Mouse (Mus musculus): Measurements from ENCODE around the gene Gm3373. TPM values are rescaled to one million over a fixed set of nuclear protein-coding genes. Genes with fewer than 3 reads are reported as not detected.
"Not testable (repeated sequence)": the region's sequence is repeated elsewhere in the genome, so short reads cannot be mapped to it uniquely, and the experiment has no call there.

Gm3373 gene
- 0.56 TPM in 1 of 2 replicates, not detected in the other for polyA plus RNA-seq (2015; fragmentation: Nextera tagmentation; extraction: Ambion mirVana)

- ATAC-seq (ENCODE audit: low FRiP score); H3K4me2 ChIP-seq; H3K9me3 ChIP-seq (replicated peaks); H3K4me3 ChIP-seq (replicated peaks); H3K36me3 ChIP-seq; H3K27me3 ChIP-seq (replicated peaks); H3K9ac ChIP-seq (replicated peaks); H3K4me1 ChIP-seq; H3K27ac ChIP-seq (replicated peaks): not testable (repeated sequence)
- WGBS, result no CpG with 5 or more reads among the region's 37 CpGs
Measured at GRCm38 (mm10) chr14:5741477-5741876, at the start of gene Gm3373. Gene Gm3373, minus strand, starts transcription at chr14:5741577.

DNA sequence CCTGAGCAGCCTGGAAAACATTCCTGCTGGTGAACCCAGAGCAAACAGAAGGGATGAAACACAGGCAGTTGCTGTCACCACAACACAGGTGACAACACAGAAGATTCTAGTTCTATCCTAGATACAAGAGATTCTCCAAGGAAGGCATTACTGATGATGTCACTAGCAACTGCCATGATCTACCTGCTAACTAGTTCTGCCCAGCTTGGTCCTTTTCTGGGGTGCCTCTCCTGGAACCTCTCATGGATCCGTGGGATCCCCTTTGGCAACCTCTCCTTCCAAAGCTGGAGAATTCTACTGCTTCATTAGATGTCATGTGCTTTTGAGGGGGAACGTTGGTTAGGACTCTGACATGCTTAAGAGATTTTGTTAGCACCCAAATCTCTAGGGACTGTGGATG, 54.0 kb downstream of the Gm3373 start, which contains the start of gene Gm9603:
Gene Gm9603, minus strand, starts transcription at position 101 of the 400 bp plus-strand sequence.
- ATAC-seq (ENCODE audit: low FRiP score); H3K4me1 ChIP-seq; H3K4me3 ChIP-seq (replicated peaks); H3K9me3 ChIP-seq (replicated peaks); H3K9ac ChIP-seq (replicated peaks); H3K4me2 ChIP-seq; H3K27ac ChIP-seq (replicated peaks); H3K36me3 ChIP-seq; H3K27me3 ChIP-seq (replicated peaks): not testable (repeated sequence)
- no CpG with 5 or more reads among the region's 2 CpGs for WGBS

Other genes starting within 250 kb of the Gm3373 start
- 12.8 and 16.2 TPM in 2 replicates for gene Gm3488, start 239.9 kb downstream of the Gm3373 start, polyA plus RNA-seq (2015; fragmentation: Nextera tagmentation; extraction: Ambion mirVana)
- 0.18 TPM in 1 of 2 replicates, not detected in the other for gene Gm3532, start 203.1 kb downstream of the Gm3373 start, polyA plus RNA-seq (2015; fragmentation: Nextera tagmentation; extraction: Ambion mirVana)
- not detected in 2 replicates for gene Gm8265, start 108.5 kb downstream of the Gm3373 start, polyA plus RNA-seq (2015; fragmentation: Nextera tagmentation; extraction: Ambion mirVana)
- gene Gm9603, start 54.1 kb downstream of the Gm3373 start, polyA plus RNA-seq (2015; fragmentation: Nextera tagmentation; extraction: Ambion mirVana), result not detected in 2 replicates
- gene Gm3383, start 66.4 kb upstream of the Gm3373 start, polyA plus RNA-seq (2015; fragmentation: Nextera tagmentation; extraction: Ambion mirVana), result 4.4 and 6.3 TPM in 2 replicates
- not detected in 2 replicates for gene Gm3424, start 88.8 kb upstream of the Gm3373 start, polyA plus RNA-seq (2015; fragmentation: Nextera tagmentation; extraction: Ambion mirVana)
- gene Gm8237, start 138.8 kb upstream of the Gm3373 start, polyA plus RNA-seq (2015; fragmentation: Nextera tagmentation; extraction: Ambion mirVana), result 1.0 and 1.9 TPM in 2 replicates
- gene Gm3248, start 220.2 kb upstream of the Gm3373 start, polyA plus RNA-seq (2015; fragmentation: Nextera tagmentation; extraction: Ambion mirVana), result 3.8 and 5.5 TPM in 2 replicates
- gene Gm3453, start 237.6 kb upstream of the Gm3373 start, polyA plus RNA-seq (2015; fragmentation: Nextera tagmentation; extraction: Ambion mirVana), result not detected in 2 replicates

Measured in neural tube, embryonic 15.5 days (tissue).